In genomic region chr7:99916741-99917319, GRCm38 (mm10) we compare ENCODE assay signal across 7 mouse cellular contexts. TPM values are rescaled to one million over a fixed set of nuclear protein-coding genes. Genes with fewer than 3 reads are reported as not detected.
DNase-seq lines count a peak whose midpoint lies in the region; ATAC-seq and TF ChIP-seq lines count a peak whose summit lies in the region.

No protein-coding gene starts in this region.

- H3K27ac ChIP-seq in forebrain, embryonic 12.5 days: no peak overlapping the region
- no peak overlapping the region for H3K27ac ChIP-seq in hindbrain, embryonic 11.5 days (ENCODE audit: low read depth, low read length)

- peak overlapping the region; percentile 71 for H3K4me2 ChIP-seq in forebrain, embryonic 12.5 days
- peak overlapping the region; percentile 79 for H3K4me2 ChIP-seq in hindbrain, embryonic 11.5 days (replicated peaks; ENCODE audit: low read depth, low read length)

- peak; percentile 62 for TF ChIP-seq CTCF in brain, embryonic 14.5 days (IDR thresholded peaks at IDR 0.05; ENCODE audit: borderline replicate concordance, extremely low read depth, insufficient read depth, insufficient read length)

- ATAC-seq in forebrain, embryonic 12.5 days (ENCODE audit: low FRiP score): peak; percentile 67
- ATAC-seq in hindbrain, embryonic 11.5 days (ENCODE audit: low FRiP score): peak; percentile 56

- no peaks in the 10 kb centered on the region for H3K9me3 ChIP-seq in forebrain, embryonic 12.5 days
- no peaks in the 10 kb centered on the region for H3K9me3 ChIP-seq in hindbrain, embryonic 11.5 days (ENCODE audit: control insufficient read depth, low read length)

- H3K36me3 ChIP-seq in forebrain, embryonic 12.5 days (replicated peaks): peaks cover 3% of the 10 kb centered on the region; the same call in 1 of the 2 replicates
- H3K36me3 ChIP-seq in hindbrain, embryonic 11.5 days (ENCODE audit: control insufficient read depth, insufficient read depth, low read length): no peaks in the 10 kb centered on the region

- no peak for TF ChIP-seq POLR2A in brain, embryonic 14.5 days (IDR thresholded peaks at IDR 0.05; ENCODE audit: borderline replicate concordance, extremely low read depth, insufficient read depth, insufficient read length, poor library complexity, severe bottlenecking)

- H3K9ac ChIP-seq in forebrain, embryonic 12.5 days: peak overlapping the region; percentile 45
- H3K9ac ChIP-seq in hindbrain, embryonic 11.5 days (ENCODE audit: low read depth, low read length): peak overlapping the region; percentile 43

- 7% methylated on average over 22 of the region's 22 CpGs for WGBS in forebrain, embryonic 12.5 days
- 5% methylated on average over 22 of the region's 22 CpGs for WGBS in hindbrain, embryonic 11.5 days

- H3K27me3 ChIP-seq in forebrain, embryonic 12.5 days: peaks cover 37% of the 10 kb centered on the region
- H3K27me3 ChIP-seq in hindbrain, embryonic 11.5 days (ENCODE audit: control insufficient read depth, insufficient read depth, low read length): 0 out of 2 replicates have a peak, but pooled peaks cover 6% of the 10 kb centered on the region

- peak overlapping the region; percentile 37 for H3K4me3 ChIP-seq in forebrain, embryonic 12.5 days (replicated peaks)
- peak overlapping the region; percentile 26 for H3K4me3 ChIP-seq in hindbrain, embryonic 11.5 days (ENCODE audit: low read depth, low read length)

- peak; percentile 84 for DNase-seq in R1 (ENCODE audit: low read depth, low spot score)
- DNase-seq in brain, embryonic 14.5 days (ENCODE audit: low read depth): peak; percentile 53
- peak; percentile 78 for DNase-seq in hindbrain, embryonic 11.5 days (ENCODE audit: low spot score)
- peak; percentile 54 to 64 for DNase-seq in layer of hippocampus, postnatal 36 days
- DNase-seq in lung, postnatal 4 days: peak; percentile 47 to 63
- peak; percentile 60 for DNase-seq in right cerebral cortex, postnatal 4 days

- peaks cover 15% of the 10 kb centered on the region for H3K4me1 ChIP-seq in forebrain, embryonic 12.5 days
- peaks cover 9% of the 10 kb centered on the region for H3K4me1 ChIP-seq in hindbrain, embryonic 11.5 days (replicated peaks; ENCODE audit: control insufficient read depth, insufficient read depth, low read length)

RNA-seq across cellular contexts. Expression of gene Spcs2, which starts 53.6 kb away (rescaled TPM):
- 75.5 and 101 TPM in 2 replicates for polyA plus RNA-seq in brain, embryonic 14.5 days (2012; rRNA removed)
- polyA plus RNA-seq in forebrain, embryonic 12.5 days (2016; fragmentation: Nextera tagmentation; extraction: Ambion mirVana): 340 and 347 TPM in 2 replicates
- 356 and 362 TPM in 2 replicates for polyA plus RNA-seq in hindbrain, embryonic 11.5 days (2014; fragmentation: Nextera tagmentation; extraction: Ambion mirVana)
- 100 to 1,000 TPM; 103 to 106 TPM for total RNA-seq in layer of hippocampus, postnatal 36 days (2021)

RNA-seq across cellular contexts. Expression of gene Xrra1, which starts 57.9 kb away (rescaled TPM):
- 0.55 and 0.67 TPM in 2 replicates for polyA plus RNA-seq in brain, embryonic 14.5 days (2012; rRNA removed)
- 0.37 and 0.67 TPM in 2 replicates for polyA plus RNA-seq in forebrain, embryonic 12.5 days (2016; fragmentation: Nextera tagmentation; extraction: Ambion mirVana)
- 0.37 and 0.59 TPM in 2 replicates for polyA plus RNA-seq in hindbrain, embryonic 11.5 days (2014; fragmentation: Nextera tagmentation; extraction: Ambion mirVana)
- 1 to 10 TPM in 1 of 2 experiments, under 1 TPM in 1; 0.72 to 1.3 TPM for total RNA-seq in layer of hippocampus, postnatal 36 days (2021)
